Mouse (Mus musculus) induced T-regulatory cell, adult 2 months (primary cell): ENCODE data around the gene Lrwd1.
A peak's percentile ranks its signal among the peaks of the same experiment; 100 is the strongest.
"Not testable (repeated sequence)": the region's sequence is repeated elsewhere in the genome, so short reads cannot be mapped to it uniquely, and the experiment has no call there.

ENCODE experiments used
- DNase-seq: peaks from one replicate; pipeline ENCODE4 v3.0.0-alpha.2; 2012; ENCODE audit warnings: low read depth

Lrwd1 gene

GRCm38 (mm10) chr5:136135571-136136291, at the start of gene Lrwd1, which contains the start of gene Alkbh4:
Lrwd1 (minus strand) TSS chr5:136136074.
Alkbh4 (plus strand) TSS chr5:136136146.
- DNase-seq: peak; percentile 99

- DNase-seq: no peak
Observed at GRCm38 (mm10) chr5:136183766-136184165, 47.9 kb upstream of the Lrwd1 start.

- no peak for DNase-seq
Observed at GRCm38 (mm10) chr5:136182830-136183229, 47.0 kb upstream of the Lrwd1 start.

GRCm38 (mm10) chr5:136182049-136182448, 46.2 kb upstream of the Lrwd1 start:
- DNase-seq: no peak

GRCm38 (mm10) chr5:136181197-136181596, 45.3 kb upstream of the Lrwd1 start:
- no peak for DNase-seq

- no peak for DNase-seq
Observed at GRCm38 (mm10) chr5:136179594-136179993, 43.7 kb upstream of the Lrwd1 start.

GRCm38 (mm10) chr5:136173606-136174463, 38.0 kb upstream of the Lrwd1 start:
- DNase-seq: peak; percentile 32

- DNase-seq: no peak
Observed at GRCm38 (mm10) chr5:136172939-136173338, 37.1 kb upstream of the Lrwd1 start.

- DNase-seq: peak; percentile 83
Observed at GRCm38 (mm10) chr5:136171363-136172341, 35.8 kb upstream of the Lrwd1 start.

- DNase-seq: peak; percentile 90
Observed at GRCm38 (mm10) chr5:136170512-136171362, 34.9 kb upstream of the Lrwd1 start, which contains the start of gene Orai2. Orai2 (minus strand) TSS chr5:136170713.

GRCm38 (mm10) chr5:136169626-136170511, 34.0 kb upstream of the Lrwd1 start:
- peak; percentile 66 for DNase-seq

- peak; percentile 52 for DNase-seq
Observed at GRCm38 (mm10) chr5:136168071-136168470, 32.2 kb upstream of the Lrwd1 start.

GRCm38 (mm10) chr5:136167296-136167695, 31.4 kb upstream of the Lrwd1 start:
- no peak for DNase-seq

- no peak for DNase-seq
Observed at GRCm38 (mm10) chr5:136165246-136165645, 29.4 kb upstream of the Lrwd1 start.

- DNase-seq: no peak
Observed at GRCm38 (mm10) chr5:136163807-136164474, 28.1 kb upstream of the Lrwd1 start.

- not testable (repeated sequence) for DNase-seq
Observed at GRCm38 (mm10) chr5:136160084-136160483, 24.2 kb upstream of the Lrwd1 start.

- DNase-seq: peak; percentile 64
Observed at GRCm38 (mm10) chr5:136155399-136155798, 19.5 kb upstream of the Lrwd1 start.

GRCm38 (mm10) chr5:136152365-136152764, 16.5 kb upstream of the Lrwd1 start:
- no peak for DNase-seq

- peak; percentile 66 for DNase-seq
Observed at GRCm38 (mm10) chr5:136149134-136149576, 13.3 kb upstream of the Lrwd1 start.
